ENCODE assay signal across 21 mouse cellular contexts in the genomic region with DNA sequence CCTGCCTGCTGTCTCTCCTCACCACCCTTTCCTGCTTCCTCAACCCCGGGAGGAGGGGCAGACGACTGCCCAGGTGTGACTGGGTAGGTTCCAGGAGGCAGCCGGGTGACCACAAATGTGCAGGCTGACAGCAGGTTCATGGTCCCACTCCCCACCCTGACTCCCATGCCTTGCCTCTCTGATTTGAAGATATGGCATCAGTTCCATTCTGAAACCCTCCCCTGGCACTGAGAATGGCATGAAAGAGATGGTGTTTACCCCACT. TPM values are rescaled to one million over a fixed set of nuclear protein-coding genes. Genes with fewer than 3 reads are reported as not detected.
DNase-seq lines count a peak whose midpoint lies in the region; ATAC-seq lines count a peak whose summit lies in the region.
"Had no signal": no experiment of that assay in that cellular context is flagged by ENCODE, and none has a peak within 500 bp of the region (broad histone marks: within the 10 kb centered on the region; RNA-seq: fewer than 3 reads in every experiment).

Muc20 (minus strand) TSS at position 10 of the 264 bp plus-strand sequence.

- no peak for DNase-seq in forebrain, embryonic 10.5 days (ENCODE audit: extremely low spot score, low spot score)
- no peak for DNase-seq in kidney, adult 8-10 months
- no peak for DNase-seq in lung, postnatal 14 days
- DNase-seq: adrenal gland, adult 8-10 months; adrenal gland, postnatal 36 days; B cell, adult 2 months; gastrocnemius, postnatal 36 days; heart, adult 18-20 months; heart, postnatal 10 days; heart, postnatal 4 days had no signal

- H3K4me3 ChIP-seq in forebrain, embryonic 10.5 days = no peak within 1 kb of the TSS
- no peak within 1 kb of the TSS for H3K4me3 ChIP-seq in forebrain, embryonic 15.5 days
- peak within 1 kb of the TSS; percentile 10; the same call in 1 of the 2 replicates for H3K4me3 ChIP-seq in kidney, embryonic 16.5 days (ENCODE audit: low read length)
- H3K4me3 ChIP-seq in lung, embryonic 16.5 days (ENCODE audit: low read length) = no peak within 1 kb of the TSS
- no peak within 1 kb of the TSS for H3K4me3 ChIP-seq in liver, embryonic 12.5 days
- H3K4me3 ChIP-seq: embryonic facial prominence, embryonic 10.5 days; heart, embryonic 10.5 days had no signal

- no peaks in the 10 kb centered on the region for H3K9me3 ChIP-seq in forebrain, embryonic 10.5 days
- H3K9me3 ChIP-seq in forebrain, embryonic 15.5 days = no peaks in the 10 kb centered on the region
- no peaks in the 10 kb centered on the region for H3K9me3 ChIP-seq in kidney, embryonic 16.5 days (ENCODE audit: low read length)
- H3K9me3 ChIP-seq in lung, embryonic 16.5 days (ENCODE audit: control insufficient read depth, low read length) = no peaks in the 10 kb centered on the region
- H3K9me3 ChIP-seq in liver, embryonic 12.5 days (replicated peaks) = no peaks in the 10 kb centered on the region
- H3K9me3 ChIP-seq: embryonic facial prominence, embryonic 10.5 days; G1E; heart, embryonic 10.5 days had no signal

- H3K27ac ChIP-seq in forebrain, embryonic 10.5 days = peak within 1 kb of the TSS; percentile 40; the same call in 1 of the 2 replicates
- no peak within 1 kb of the TSS for H3K27ac ChIP-seq in forebrain, embryonic 15.5 days (replicated peaks)
- peak within 1 kb of the TSS; percentile 57; the same call in 1 of the 2 replicates for H3K27ac ChIP-seq in kidney, embryonic 16.5 days (ENCODE audit: low read length)
- H3K27ac ChIP-seq in lung, embryonic 16.5 days (ENCODE audit: low read length) = no peak within 1 kb of the TSS
- H3K27ac ChIP-seq in liver, embryonic 12.5 days = no peak within 1 kb of the TSS
- H3K27ac ChIP-seq: embryonic facial prominence, embryonic 10.5 days; hindbrain, embryonic 14.5 days had no signal

- H3K27me3 ChIP-seq in forebrain, embryonic 10.5 days (ENCODE audit: poor library complexity, severe bottlenecking) = no peaks in the 10 kb centered on the region
- no peaks in the 10 kb centered on the region for H3K27me3 ChIP-seq in forebrain, embryonic 15.5 days
- no peaks in the 10 kb centered on the region for H3K27me3 ChIP-seq in kidney, embryonic 16.5 days (ENCODE audit: insufficient read depth, low read length)
- no peaks in the 10 kb centered on the region for H3K27me3 ChIP-seq in lung, embryonic 16.5 days (ENCODE audit: control insufficient read depth, insufficient read depth, low read depth, low read length)
- peaks cover 36% of the 10 kb centered on the region for H3K27me3 ChIP-seq in liver, embryonic 12.5 days (replicated peaks)

- ATAC-seq in forebrain, embryonic 15.5 days (replicated peaks) = no peak
- ATAC-seq in kidney, embryonic 16.5 days (ENCODE audit: low FRiP score, low TSS enrichment) = no peak; the same call in 1 of the 2 replicates
- ATAC-seq in lung, embryonic 16.5 days (ENCODE audit: low read depth) = no peak
- ATAC-seq in liver, embryonic 12.5 days = no peak
- ATAC-seq: CD4-positive, CD25-positive, alpha-beta regulatory T cell, adult 4 months; forebrain, embryonic 14.5 days had no signal

- H3K36me3 ChIP-seq in forebrain, embryonic 10.5 days (replicated peaks) = no peaks in the 10 kb centered on the region
- H3K36me3 ChIP-seq in forebrain, embryonic 15.5 days = no peaks in the 10 kb centered on the region
- H3K36me3 ChIP-seq in kidney, embryonic 16.5 days (ENCODE audit: insufficient read depth, low read length) = no peaks in the 10 kb centered on the region
- H3K36me3 ChIP-seq in lung, embryonic 16.5 days (ENCODE audit: control insufficient read depth, insufficient read depth, low read length) = no peaks in the 10 kb centered on the region
- H3K36me3 ChIP-seq in liver, embryonic 12.5 days = no peaks in the 10 kb centered on the region
- H3K36me3 ChIP-seq: embryonic facial prominence, embryonic 10.5 days; G1E; heart, embryonic 10.5 days had no signal

- 83% methylated on average over 3 of the region's 3 CpGs for WGBS in forebrain, embryonic 10.5 days
- 81% methylated on average over 3 of the region's 3 CpGs for WGBS in forebrain, embryonic 15.5 days
- 52% methylated on average over 3 of the region's 3 CpGs for WGBS in kidney, embryonic 16.5 days
- WGBS in lung, embryonic 16.5 days = 55% methylated on average over 3 of the region's 3 CpGs
- 44% methylated on average over 3 of the region's 3 CpGs for WGBS in liver, embryonic 12.5 days (ENCODE audit: insufficient replicate concordance)

- H3K4me2 ChIP-seq in forebrain, embryonic 15.5 days (replicated peaks) = no peak within 1 kb of the TSS
- H3K4me2 ChIP-seq in kidney, embryonic 16.5 days (replicated peaks; ENCODE audit: low read depth, low read length) = 0 out of 2 replicates have a peak within 1 kb of the TSS, but pooled peaks have one; percentile 10
- H3K4me2 ChIP-seq in lung, embryonic 16.5 days (ENCODE audit: low read depth, low read length) = no peak within 1 kb of the TSS
- H3K4me2 ChIP-seq in liver, embryonic 12.5 days = no peak within 1 kb of the TSS
- H3K4me2 ChIP-seq: hindbrain, embryonic 14.5 days had no signal

- H3K4me1 ChIP-seq in forebrain, embryonic 10.5 days = peaks cover 11% of the 10 kb centered on the region; the same call in 1 of the 2 replicates
- no peaks in the 10 kb centered on the region for H3K4me1 ChIP-seq in forebrain, embryonic 15.5 days
- peaks cover 7% of the 10 kb centered on the region; the same call in 1 of the 2 replicates for H3K4me1 ChIP-seq in kidney, embryonic 16.5 days (ENCODE audit: insufficient read depth, low read length)
- peaks cover 9% of the 10 kb centered on the region; the same call in 1 of the 2 replicates for H3K4me1 ChIP-seq in lung, embryonic 16.5 days (replicated peaks; ENCODE audit: control insufficient read depth, insufficient read depth, low read length)
- no peaks in the 10 kb centered on the region; the same call in 1 of the 2 replicates for H3K4me1 ChIP-seq in liver, embryonic 12.5 days

- H3K9ac ChIP-seq in forebrain, embryonic 15.5 days (replicated peaks) = no peak within 1 kb of the TSS
- H3K9ac ChIP-seq in kidney, embryonic 16.5 days (replicated peaks; ENCODE audit: low read length) = peak within 1 kb of the TSS; percentile 29; the same call in 1 of the 2 replicates
- H3K9ac ChIP-seq in lung, embryonic 16.5 days (ENCODE audit: low read length) = peak within 1 kb of the TSS; percentile 4; the same call in 1 of the 2 replicates
- no peak within 1 kb of the TSS for H3K9ac ChIP-seq in liver, embryonic 12.5 days
- H3K9ac ChIP-seq: hindbrain, embryonic 14.5 days had no signal

RNA-seq across cellular contexts. Expression of gene Muc20, which starts in this region (rescaled TPM):
- polyA plus RNA-seq in forebrain, embryonic 10.5 days (2016; fragmentation: Nextera tagmentation; extraction: Ambion mirVana) = not detected in 2 replicates
- not detected in 2 replicates for polyA plus RNA-seq in forebrain, embryonic 15.5 days (2015; fragmentation: Nextera tagmentation; extraction: Ambion mirVana)
- 6.2 and 8.0 TPM in 2 replicates for polyA plus RNA-seq in kidney, embryonic 16.5 days (2015; fragmentation: Nextera tagmentation; extraction: Ambion mirVana)
- 0.11 and 0.34 TPM in 2 replicates for polyA plus RNA-seq in lung, embryonic 16.5 days (2015; fragmentation: Nextera tagmentation; extraction: Ambion mirVana)
- polyA plus RNA-seq in liver, embryonic 12.5 days (2016; fragmentation: Nextera tagmentation; extraction: Ambion mirVana) = not detected in 2 replicates
- polyA plus RNA-seq: cerebellum, adult 2 months; embryonic facial prominence, embryonic 10.5 days; forebrain, embryonic 14.5 days; G1E; hindbrain, embryonic 14.5 days had no signal

Comparison
In these comparisons a context has a peak if more than half of its experiments do, and no peak if none do; other contexts are left out.
1. H3K27ac ChIP-seq: peak in forebrain, embryonic 10.5 days (single experiment) and kidney, embryonic 16.5 days (single experiment); none in forebrain, embryonic 15.5 days (single experiment), lung, embryonic 16.5 days (single experiment) and liver, embryonic 12.5 days (single experiment).
2. H3K9ac ChIP-seq: peak in kidney, embryonic 16.5 days (single experiment) and lung, embryonic 16.5 days (single experiment); none in forebrain, embryonic 15.5 days (single experiment) and liver, embryonic 12.5 days (single experiment).